Mouse (Mus musculus): ENCODE results near the gene Robo1.

Gene Robo1

GRCm38 (mm10) chr16:72307537-72308330 is at the start of gene Robo1:
TSS of gene Robo1 (plus strand) at chr16:72308306.
- no peak for DNase-seq (ENCODE audit: inconsistent age in 2 of 2, low spot score in 1 of 2)

- DNase-seq (ENCODE audit: inconsistent age in 2 of 2, low spot score in 1 of 2): no peak
Observed at GRCm38 (mm10) chr16:72267839-72268238, 40.3 kb upstream of the Robo1 start.

GRCm38 (mm10) chr16:72276390-72277074 is 31.6 kb upstream of the Robo1 start:
- DNase-seq (ENCODE audit: inconsistent age in 2 of 2, low spot score in 1 of 2): no peak

- no peak for DNase-seq (ENCODE audit: inconsistent age in 2 of 2, low spot score in 1 of 2)
Observed at GRCm38 (mm10) chr16:72308331-72308668, 194 bp downstream of the Robo1 start.

- DNase-seq (ENCODE audit: inconsistent age in 2 of 2, low spot score in 1 of 2): peak; percentile 2 to 54
Observed at GRCm38 (mm10) chr16:72327321-72327720, 19.2 kb downstream of the Robo1 start.

- DNase-seq (ENCODE audit: inconsistent age in 2 of 2, low spot score in 1 of 2): no peak
Observed at GRCm38 (mm10) chr16:72328579-72328978, 20.5 kb downstream of the Robo1 start.

GRCm38 (mm10) chr16:72337757-72338156 is 29.7 kb downstream of the Robo1 start:
- no peak for DNase-seq (ENCODE audit: inconsistent age in 2 of 2, low spot score in 1 of 2)

GRCm38 (mm10) chr16:72350422-72350821 is 42.3 kb downstream of the Robo1 start:
- no peak for DNase-seq (ENCODE audit: inconsistent age in 2 of 2, low spot score in 1 of 2)

GRCm38 (mm10) chr16:72356515-72357357 is 48.6 kb downstream of the Robo1 start:
- DNase-seq (ENCODE audit: inconsistent age in 2 of 2, low spot score in 1 of 2): peak in 1 of 2 experiments; percentile 58

- no peak for DNase-seq (ENCODE audit: inconsistent age in 2 of 2, low spot score in 1 of 2)
Observed at GRCm38 (mm10) chr16:72376896-72377295, 68.8 kb downstream of the Robo1 start.

GRCm38 (mm10) chr16:72381819-72382218 is 73.7 kb downstream of the Robo1 start:
- DNase-seq (ENCODE audit: inconsistent age in 2 of 2, low spot score in 1 of 2): no peak

- DNase-seq (ENCODE audit: inconsistent age in 2 of 2, low spot score in 1 of 2): no peak
Observed at GRCm38 (mm10) chr16:72383566-72383965, 75.5 kb downstream of the Robo1 start.

- no peak for DNase-seq (ENCODE audit: inconsistent age in 2 of 2, low spot score in 1 of 2)
Observed at GRCm38 (mm10) chr16:72393512-72393911, 85.4 kb downstream of the Robo1 start.

- no peak for DNase-seq (ENCODE audit: inconsistent age in 2 of 2, low spot score in 1 of 2)
Observed at GRCm38 (mm10) chr16:72398811-72399210, 90.7 kb downstream of the Robo1 start.

- DNase-seq (ENCODE audit: inconsistent age in 2 of 2, low spot score in 1 of 2): no peak
Observed at GRCm38 (mm10) chr16:72402381-72402780, 94.3 kb downstream of the Robo1 start.

- no peak for DNase-seq (ENCODE audit: inconsistent age in 2 of 2, low spot score in 1 of 2)
Observed at GRCm38 (mm10) chr16:72409820-72410219, 101.7 kb downstream of the Robo1 start.

- DNase-seq (ENCODE audit: inconsistent age in 2 of 2, low spot score in 1 of 2): no peak
Observed at GRCm38 (mm10) chr16:72411669-72412270, 103.7 kb downstream of the Robo1 start.

- DNase-seq (ENCODE audit: inconsistent age in 2 of 2, low spot score in 1 of 2): no peak
Observed at GRCm38 (mm10) chr16:72412879-72413278, 104.8 kb downstream of the Robo1 start.

- DNase-seq (ENCODE audit: inconsistent age in 2 of 2, low spot score in 1 of 2): no peak
Observed at GRCm38 (mm10) chr16:72419328-72420066, 111.4 kb downstream of the Robo1 start.

- DNase-seq (ENCODE audit: inconsistent age in 2 of 2, low spot score in 1 of 2): no peak
Observed at GRCm38 (mm10) chr16:72422426-72422825, 114.3 kb downstream of the Robo1 start.

Measured in adrenal gland, adult (tissue).